Mouse (Mus musculus): ENCODE measurements at regions not wholly inside any gene's neighbourhood (a gene's known extent, or its start where the extent isn't known, plus 50 kb on each side); places are given as distances from the start of the nearest gene placed in this dataset.

DNA sequence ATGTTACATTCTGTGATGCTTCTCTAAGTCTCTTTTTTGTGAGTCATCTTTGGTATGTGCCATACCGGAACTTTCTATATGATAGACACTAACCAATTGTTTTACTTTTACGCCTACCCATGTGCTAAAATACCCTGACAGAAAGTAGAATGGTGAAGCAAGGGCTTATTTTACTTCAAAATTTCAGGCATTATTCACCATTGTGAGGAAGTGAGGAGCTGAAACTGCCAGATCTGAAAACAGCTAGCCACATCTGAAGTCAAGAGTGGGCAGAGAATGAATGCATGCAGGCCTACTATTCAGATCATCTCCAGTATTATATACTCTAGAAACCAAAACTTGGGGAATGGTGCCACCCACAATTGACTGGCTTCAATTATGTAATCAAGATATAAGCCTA, 313.7 kb upstream of the Defb41 start:
- Histone ChIP-seq H3K27ac (ENCODE audit: low read depth, low read length) (no peak overlapping the region), H3K4me1 (ENCODE audit: control insufficient read depth, insufficient read depth, low read length) (no peaks in the 10 kb centered on the region), H3K9me3 (ENCODE audit: control insufficient read depth, low read length) (no peaks in the 10 kb centered on the region), H3K36me3 (ENCODE audit: control insufficient read depth, insufficient read depth, low read length) (no peaks in the 10 kb centered on the region), H3K4me2 (ENCODE audit: low read depth, low read length) (no peak overlapping the region), H3K9ac (replicated peaks; ENCODE audit: low read depth, low read length) (no peak overlapping the region), H3K4me3 (ENCODE audit: low read depth, low read length) (no peak overlapping the region), H3K27me3 (ENCODE audit: control insufficient read depth, insufficient read depth, low read length) (no peaks in the 10 kb centered on the region)
- no peak for ATAC-seq (ENCODE audit: low read depth)
- 96% methylated on average over 2 of the region's 2 CpGs for WGBS

DNA sequence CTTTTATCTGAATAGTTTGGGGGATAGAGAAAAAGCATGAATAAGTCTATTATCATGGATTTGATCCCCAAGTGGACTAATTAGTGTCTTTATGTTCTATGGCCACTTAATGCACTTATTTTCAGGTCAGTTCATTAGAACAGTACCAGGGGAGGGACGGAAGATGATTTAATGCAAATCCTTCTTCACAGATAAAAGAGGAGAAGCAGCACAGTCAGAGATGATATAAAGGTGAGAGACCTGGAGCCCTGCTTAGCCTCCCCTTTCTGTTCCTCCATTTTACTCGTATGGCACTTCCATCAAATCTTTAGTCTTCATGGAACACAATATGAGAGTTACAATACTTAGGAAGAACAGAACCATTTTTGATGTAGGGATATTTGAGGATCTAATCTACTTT, 302.1 kb upstream of the Defb41 start:
- H3K4me1 ChIP-seq (ENCODE audit: control insufficient read depth, insufficient read depth, low read length), result no peaks in the 10 kb centered on the region
- H3K9me3 ChIP-seq (ENCODE audit: control insufficient read depth, low read length), result no peaks in the 10 kb centered on the region
- H3K36me3 ChIP-seq (ENCODE audit: control insufficient read depth, insufficient read depth, low read length), result no peaks in the 10 kb centered on the region
- no peak overlapping the region for H3K4me2 ChIP-seq (ENCODE audit: low read depth, low read length)
- ATAC-seq (ENCODE audit: low read depth), result no peak
- H3K27me3 ChIP-seq (ENCODE audit: control insufficient read depth, insufficient read depth, low read length), result no peaks in the 10 kb centered on the region
- H3K4me3 ChIP-seq (ENCODE audit: low read depth, low read length), result no peak overlapping the region
- no peak overlapping the region for H3K27ac ChIP-seq (ENCODE audit: low read depth, low read length)
- H3K9ac ChIP-seq (replicated peaks; ENCODE audit: low read depth, low read length), result no peak overlapping the region
- 66% methylated on average over 2 of the region's 2 CpGs for WGBS

DNA sequence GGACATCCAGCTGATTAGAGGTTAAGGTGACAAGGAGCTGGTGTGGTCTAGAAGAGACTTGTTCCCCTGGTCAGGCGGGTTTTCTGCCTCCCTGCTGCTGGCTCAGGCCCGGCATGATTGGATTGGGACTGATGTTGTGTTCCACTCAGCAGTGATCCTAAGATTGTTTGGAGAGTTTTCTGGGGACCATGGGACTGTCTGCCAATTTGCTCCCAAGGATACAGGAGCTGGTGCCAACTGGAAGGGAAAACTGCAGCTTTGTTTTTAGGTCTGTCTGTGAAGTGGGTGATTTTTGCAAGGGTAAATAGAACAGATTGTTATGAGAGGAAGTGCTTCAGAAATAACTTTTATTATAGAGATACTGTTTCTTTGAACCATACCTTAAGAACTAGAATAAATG, 286.3 kb upstream of the Defb41 start:
- Histone ChIP-seq H3K9me3 (ENCODE audit: control insufficient read depth, low read length) (no peaks in the 10 kb centered on the region), H3K4me3 (ENCODE audit: low read depth, low read length) (no peak overlapping the region), H3K27ac (ENCODE audit: low read depth, low read length) (no peak overlapping the region), H3K4me1 (ENCODE audit: control insufficient read depth, insufficient read depth, low read length) (no peaks in the 10 kb centered on the region), H3K9ac (replicated peaks; ENCODE audit: low read depth, low read length) (no peak overlapping the region), H3K36me3 (ENCODE audit: control insufficient read depth, insufficient read depth, low read length) (no peaks in the 10 kb centered on the region), H3K4me2 (ENCODE audit: low read depth, low read length) (no peak overlapping the region), H3K27me3 (ENCODE audit: control insufficient read depth, insufficient read depth, low read length) (no peaks in the 10 kb centered on the region)
- 81% methylated on average over 2 of the region's 2 CpGs for WGBS
- no peak for ATAC-seq (ENCODE audit: low read depth)

- Histone ChIP-seq H3K4me2 (ENCODE audit: low read depth, low read length) (no peak overlapping the region), H3K4me1 (ENCODE audit: control insufficient read depth, insufficient read depth, low read length) (no peaks in the 10 kb centered on the region), H3K27me3 (ENCODE audit: control insufficient read depth, insufficient read depth, low read length) (no peaks in the 10 kb centered on the region), H3K9ac (replicated peaks; ENCODE audit: low read depth, low read length) (no peak overlapping the region), H3K27ac (ENCODE audit: low read depth, low read length) (no peak overlapping the region), H3K36me3 (ENCODE audit: control insufficient read depth, insufficient read depth, low read length) (no peaks in the 10 kb centered on the region), H3K9me3 (ENCODE audit: control insufficient read depth, low read length) (no peaks in the 10 kb centered on the region), H3K4me3 (ENCODE audit: low read depth, low read length) (no peak overlapping the region)
- 100% methylated on average over 1 of the region's 1 CpGs for WGBS
- no peak for ATAC-seq (ENCODE audit: low read depth)
These were observed 266.8 kb upstream of the Defb41 start for GRCm38 (mm10) chr1:18531702-18532101.

- ATAC-seq (ENCODE audit: low read depth), result no peak
- no peaks in the 10 kb centered on the region for H3K36me3 ChIP-seq (ENCODE audit: control insufficient read depth, insufficient read depth, low read length)
- WGBS, result 81% methylated on average over 2 of the region's 2 CpGs
These were observed 259.5 kb upstream of the Defb41 start for GRCm38 (mm10) chr1:18524485-18524884.

GRCm38 (mm10) chr1:18522902-18523301, 258.0 kb upstream of the Defb41 start:
- no peak overlapping the region for H3K27ac ChIP-seq (ENCODE audit: low read depth, low read length)
- no peak for ATAC-seq (ENCODE audit: low read depth)
- H3K36me3 ChIP-seq (ENCODE audit: control insufficient read depth, insufficient read depth, low read length), result no peaks in the 10 kb centered on the region
- no peak overlapping the region for H3K9ac ChIP-seq (replicated peaks; ENCODE audit: low read depth, low read length)
- H3K9me3 ChIP-seq (ENCODE audit: control insufficient read depth, low read length), result no peaks in the 10 kb centered on the region
- H3K4me1 ChIP-seq (ENCODE audit: control insufficient read depth, insufficient read depth, low read length), result no peaks in the 10 kb centered on the region
- no peak overlapping the region for H3K4me2 ChIP-seq (ENCODE audit: low read depth, low read length)
- 76% methylated on average over 2 of the region's 2 CpGs for WGBS
- H3K27me3 ChIP-seq (ENCODE audit: control insufficient read depth, insufficient read depth, low read length), result no peaks in the 10 kb centered on the region
- H3K4me3 ChIP-seq (ENCODE audit: low read depth, low read length), result no peak overlapping the region

More at GRCm38 (mm10) chr1:18524485-18524884, 259.5 kb upstream of the Defb41 start:
- H3K4me2 ChIP-seq (ENCODE audit: low read depth, low read length), result no peak overlapping the region
- no peaks in the 10 kb centered on the region for H3K9me3 ChIP-seq (ENCODE audit: control insufficient read depth, low read length)
- no peak overlapping the region for H3K27ac ChIP-seq (ENCODE audit: low read depth, low read length)
- no peaks in the 10 kb centered on the region for H3K4me1 ChIP-seq (ENCODE audit: control insufficient read depth, insufficient read depth, low read length)
- H3K4me3 ChIP-seq (ENCODE audit: low read depth, low read length), result no peak overlapping the region
- H3K9ac ChIP-seq (replicated peaks; ENCODE audit: low read depth, low read length), result no peak overlapping the region
- no peaks in the 10 kb centered on the region for H3K27me3 ChIP-seq (ENCODE audit: control insufficient read depth, insufficient read depth, low read length)

GRCm38 (mm10) chr1:18512764-18513163, 247.8 kb upstream of the Defb41 start:
- H3K4me2 ChIP-seq (ENCODE audit: low read depth, low read length), result no peak overlapping the region
- no peak overlapping the region for H3K4me3 ChIP-seq (ENCODE audit: low read depth, low read length)
- WGBS, result 95% methylated on average over 3 of the region's 3 CpGs
- H3K9ac ChIP-seq (replicated peaks; ENCODE audit: low read depth, low read length), result no peak overlapping the region
- no peaks in the 10 kb centered on the region for H3K9me3 ChIP-seq (ENCODE audit: control insufficient read depth, low read length)
- H3K27ac ChIP-seq (ENCODE audit: low read depth, low read length), result no peak overlapping the region
- H3K36me3 ChIP-seq (ENCODE audit: control insufficient read depth, insufficient read depth, low read length), result no peaks in the 10 kb centered on the region
- no peak for ATAC-seq (ENCODE audit: low read depth)
- H3K27me3 ChIP-seq (ENCODE audit: control insufficient read depth, insufficient read depth, low read length), result no peaks in the 10 kb centered on the region
- H3K4me1 ChIP-seq (ENCODE audit: control insufficient read depth, insufficient read depth, low read length), result no peaks in the 10 kb centered on the region

DNA sequence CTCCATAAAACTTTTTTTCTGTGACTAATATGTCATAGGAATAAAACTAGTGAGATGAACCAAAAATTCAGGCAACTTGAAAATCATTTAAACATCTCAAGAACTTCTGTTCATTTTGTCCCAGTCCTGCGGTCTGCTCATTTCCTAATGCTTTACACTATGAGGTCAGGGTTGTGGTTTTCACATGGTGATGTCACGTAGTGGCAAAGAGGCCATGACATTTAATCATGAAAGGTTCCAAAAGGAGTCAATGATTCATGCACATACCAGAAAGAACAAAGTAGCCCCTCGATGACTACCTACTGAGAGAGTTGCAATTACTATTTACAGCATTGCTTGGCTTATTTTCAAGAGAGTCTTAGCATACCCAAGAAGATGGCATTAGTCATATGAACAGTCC, 233.6 kb upstream of the Defb41 start:
- H3K4me2 ChIP-seq (ENCODE audit: low read depth, low read length), result no peak overlapping the region
- no peaks in the 10 kb centered on the region for H3K36me3 ChIP-seq (ENCODE audit: control insufficient read depth, insufficient read depth, low read length)
- H3K9ac ChIP-seq (replicated peaks; ENCODE audit: low read depth, low read length), result no peak overlapping the region
- ATAC-seq (ENCODE audit: low read depth), result no peak
- H3K4me1 ChIP-seq (ENCODE audit: control insufficient read depth, insufficient read depth, low read length), result no peaks in the 10 kb centered on the region
- no peaks in the 10 kb centered on the region for H3K9me3 ChIP-seq (ENCODE audit: control insufficient read depth, low read length)
- no peak overlapping the region for H3K27ac ChIP-seq (ENCODE audit: low read depth, low read length)
- H3K27me3 ChIP-seq (ENCODE audit: control insufficient read depth, insufficient read depth, low read length), result no peaks in the 10 kb centered on the region
- no peak overlapping the region for H3K4me3 ChIP-seq (ENCODE audit: low read depth, low read length)
- WGBS, result 84% methylated on average over 3 of the region's 3 CpGs

DNA sequence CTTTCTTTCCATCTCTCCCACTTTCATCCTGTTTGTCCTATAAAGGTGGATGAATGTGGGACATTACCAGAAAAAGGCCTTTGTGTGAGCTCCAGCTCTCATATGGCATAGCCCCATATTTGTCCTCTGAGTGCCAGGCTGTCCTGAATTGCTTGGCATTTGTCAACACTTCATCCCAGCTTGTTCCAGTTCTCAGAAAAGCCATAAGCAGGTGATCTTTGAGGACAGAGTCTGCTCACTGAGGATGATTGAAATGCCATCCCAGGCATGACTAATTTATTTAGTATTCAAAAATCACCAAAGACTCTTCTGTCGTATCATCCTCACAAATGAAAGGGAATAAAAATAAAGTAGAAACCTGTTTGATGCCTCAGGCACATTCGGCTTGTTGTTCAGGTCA, 203.6 kb upstream of the Defb41 start:
- Histone ChIP-seq H3K9me3 (ENCODE audit: control insufficient read depth, low read length) (no peaks in the 10 kb centered on the region), H3K27me3 (ENCODE audit: control insufficient read depth, insufficient read depth, low read length) (no peaks in the 10 kb centered on the region), H3K27ac (ENCODE audit: low read depth, low read length) (no peak overlapping the region), H3K4me1 (ENCODE audit: control insufficient read depth, insufficient read depth, low read length) (0 out of 2 replicates have a peak, but pooled peaks cover 1% of the 10 kb centered on the region), H3K4me2 (ENCODE audit: low read depth, low read length) (no peak overlapping the region), H3K36me3 (ENCODE audit: control insufficient read depth, insufficient read depth, low read length) (no peaks in the 10 kb centered on the region), H3K4me3 (ENCODE audit: low read depth, low read length) (no peak overlapping the region), H3K9ac (replicated peaks; ENCODE audit: low read depth, low read length) (no peak overlapping the region)
- no peak for ATAC-seq (ENCODE audit: low read depth)
- 75% methylated on average over 2 of the region's 2 CpGs for WGBS

Measured in neural tube, embryonic 14.5 days (tissue).